Mouse (Mus musculus): Measurements from ENCODE around the gene Itpkc.

GRCm38 (mm10) chr7:27227676-27228075 lies 785 bp downstream of the Itpkc start:
- no peak for TF ChIP-seq CTCF (conservative IDR thresholded peaks at IDR 0.05; ENCODE audit: insufficient read depth, insufficient read length, low read depth, low read length)
- TF ChIP-seq POLR2A (IDR thresholded peaks at IDR 0.05; ENCODE audit: low read depth, low read length) = no peak

Measured in kidney, adult 2 months (tissue).